Mouse (Mus musculus): ENCODE results near the gene Nin.

Gene Nin

DNA sequence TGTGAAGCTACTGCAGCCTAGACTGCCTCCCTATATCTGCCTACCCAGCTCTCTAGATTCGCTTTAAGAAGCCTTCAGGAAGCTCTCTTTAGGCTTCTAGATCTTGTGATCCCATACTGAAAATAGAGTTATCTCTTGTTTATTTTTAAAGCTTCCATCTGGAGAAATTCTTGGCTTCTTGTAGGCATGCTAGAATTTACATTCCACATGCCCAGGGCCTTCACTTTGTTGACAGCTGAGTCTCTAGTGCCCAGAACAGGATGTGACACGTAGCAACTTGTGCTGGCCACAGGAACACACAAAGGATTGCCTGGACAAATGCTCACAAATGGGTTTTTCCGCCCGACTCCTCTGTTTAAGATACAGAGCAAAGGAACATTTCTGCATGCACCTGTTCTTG lies 97.6 kb downstream of the Nin start:
- DNase-seq (ENCODE audit: low read depth, low spot score), result peak; percentile 61

GRCm38 (mm10) chr12:70011681-70012080 lies 101.8 kb downstream of the Nin start:
- no peak for DNase-seq (ENCODE audit: low read depth, low spot score)

GRCm38 (mm10) chr12:70010356-70010755 lies 103.2 kb downstream of the Nin start:
- DNase-seq (ENCODE audit: low read depth, low spot score), result no peak

- DNase-seq (ENCODE audit: low read depth, low spot score), result no peak
These were observed 108.4 kb downstream of the Nin start for GRCm38 (mm10) chr12:70005103-70005502.

- no peak for DNase-seq (ENCODE audit: low read depth, low spot score)
These were observed 115.1 kb downstream of the Nin start for GRCm38 (mm10) chr12:69998186-69998983.

DNA sequence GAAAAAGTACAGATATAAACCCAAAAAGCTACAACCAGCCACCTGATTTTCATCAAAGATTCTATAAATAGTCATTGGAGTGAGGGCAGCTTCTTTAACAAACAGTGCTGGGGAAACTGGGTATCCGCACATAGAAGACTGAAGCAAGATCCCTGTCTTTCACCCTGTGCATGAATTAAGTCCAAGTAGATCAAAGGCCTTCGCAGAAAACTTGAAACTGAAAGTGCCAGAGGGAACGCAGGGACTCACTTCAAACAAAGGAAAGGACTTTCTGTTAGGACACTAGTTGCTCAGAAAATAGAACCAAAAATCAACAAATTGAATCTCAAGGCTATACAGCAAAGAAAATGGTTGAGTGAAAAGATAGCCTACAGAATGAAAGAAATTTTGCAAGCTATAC lies 118.1 kb downstream of the Nin start:
- DNase-seq (ENCODE audit: low read depth, low spot score), result no peak

- DNase-seq (ENCODE audit: low read depth, low spot score), result peak; percentile 90
These were observed 126.6 kb downstream of the Nin start, which contains the start of gene Sav1 for GRCm38 (mm10) chr12:69986786-69987497. Gene Sav1 (minus strand): TSS chr12:69987002.

DNA sequence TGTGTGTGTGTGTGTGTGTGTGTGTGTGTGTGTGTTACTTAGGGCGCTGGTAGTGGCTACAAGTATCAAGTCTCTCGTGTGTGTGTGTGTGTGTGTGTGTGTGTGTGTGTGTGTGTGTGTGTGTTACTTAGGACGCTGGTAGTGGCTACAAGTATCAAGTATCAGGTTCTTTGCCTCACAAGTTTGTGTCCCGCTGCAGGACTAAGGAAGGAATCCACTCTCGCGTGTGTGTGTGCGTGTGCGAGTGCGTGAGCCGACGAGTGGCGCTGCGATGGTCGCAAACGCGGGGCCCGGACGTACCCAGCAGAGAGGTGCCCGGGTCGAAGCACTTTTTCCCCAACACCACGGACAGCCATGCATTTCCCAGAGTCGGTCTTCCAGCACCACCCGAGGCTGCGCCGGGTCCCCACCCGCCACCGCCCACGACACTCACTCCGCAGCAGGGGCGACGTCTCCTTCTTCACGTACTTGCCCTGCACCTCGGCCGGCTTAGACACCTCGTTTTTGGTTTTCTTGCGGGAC lies 127.2 kb downstream of the Nin start:
- peak; percentile 61 for DNase-seq (ENCODE audit: low read depth, low spot score)

DNA sequence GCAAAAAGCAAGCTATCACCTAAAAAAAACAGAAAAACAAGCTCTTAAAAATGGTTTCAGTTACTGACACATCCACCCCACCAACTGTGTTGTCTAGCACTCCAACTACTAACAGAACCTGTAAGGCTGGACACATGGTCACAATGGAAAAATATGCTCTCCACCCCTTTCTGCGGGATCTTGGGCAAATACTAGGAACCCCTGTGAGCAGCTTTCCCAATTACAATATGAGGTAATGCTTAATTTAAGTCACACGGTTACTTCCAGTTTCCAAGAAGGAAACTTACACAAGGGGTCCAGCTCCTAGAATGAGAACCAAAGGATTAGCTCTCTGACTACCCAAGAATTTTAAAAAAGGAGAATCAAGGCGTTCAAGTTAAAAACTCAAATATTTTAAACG lies 128.0 kb downstream of the Nin start:
- no peak for DNase-seq (ENCODE audit: low read depth, low spot score)

DNA sequence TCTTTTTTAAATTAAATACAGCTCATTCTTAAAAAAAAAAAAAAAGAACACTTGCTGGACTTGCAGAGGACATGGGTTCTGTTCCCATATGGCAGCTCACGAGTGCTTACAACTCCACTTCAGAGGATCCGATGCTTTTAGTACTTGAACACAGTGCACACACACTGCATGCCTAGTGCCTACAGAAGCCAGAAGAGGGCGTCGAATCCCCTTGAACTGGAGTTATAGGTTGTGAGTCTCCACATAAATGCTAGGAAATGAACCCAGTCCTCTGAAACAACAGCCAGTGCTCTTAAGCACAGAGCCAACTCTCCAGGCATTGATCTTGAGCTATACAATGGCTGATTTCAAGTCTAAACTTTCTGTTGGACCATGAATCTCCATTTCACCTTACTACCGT lies 130.6 kb downstream of the Nin start:
- DNase-seq (ENCODE audit: low read depth, low spot score), result peak; percentile 50

DNA sequence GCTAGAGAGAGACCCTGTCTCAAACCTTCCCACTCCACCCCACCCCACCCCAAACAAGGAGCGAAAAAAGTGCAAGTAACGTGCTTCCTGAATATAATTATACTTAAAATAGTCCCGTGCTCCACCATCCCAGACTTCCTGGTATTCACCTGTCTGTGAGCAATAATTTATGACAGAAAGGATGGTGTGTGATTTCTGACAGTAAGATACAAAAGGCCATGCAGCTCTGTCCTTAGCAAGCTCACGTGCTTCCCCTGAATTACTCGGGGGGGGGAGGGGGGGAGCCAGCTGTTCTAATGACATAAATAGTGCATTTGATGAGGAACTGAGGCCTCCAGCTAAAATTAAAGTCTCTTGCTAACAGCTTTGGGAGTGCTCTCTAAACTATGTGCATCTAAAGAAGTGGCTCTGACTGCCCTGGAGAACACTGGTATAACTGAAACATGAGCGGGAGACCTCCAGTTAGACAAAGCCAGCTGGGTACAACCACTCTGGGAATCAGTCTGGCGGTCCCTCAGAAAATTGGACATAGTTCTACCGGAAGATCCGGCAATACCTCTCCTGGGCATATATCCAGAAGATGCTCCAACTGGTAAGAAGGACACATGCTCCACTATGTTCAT lies 136.0 kb downstream of the Nin start:
- peak; percentile 20 for DNase-seq (ENCODE audit: low read depth, low spot score)

GRCm38 (mm10) chr12:69976688-69977087 lies 136.8 kb downstream of the Nin start:
- DNase-seq (ENCODE audit: low read depth, low spot score), result no peak

DNA sequence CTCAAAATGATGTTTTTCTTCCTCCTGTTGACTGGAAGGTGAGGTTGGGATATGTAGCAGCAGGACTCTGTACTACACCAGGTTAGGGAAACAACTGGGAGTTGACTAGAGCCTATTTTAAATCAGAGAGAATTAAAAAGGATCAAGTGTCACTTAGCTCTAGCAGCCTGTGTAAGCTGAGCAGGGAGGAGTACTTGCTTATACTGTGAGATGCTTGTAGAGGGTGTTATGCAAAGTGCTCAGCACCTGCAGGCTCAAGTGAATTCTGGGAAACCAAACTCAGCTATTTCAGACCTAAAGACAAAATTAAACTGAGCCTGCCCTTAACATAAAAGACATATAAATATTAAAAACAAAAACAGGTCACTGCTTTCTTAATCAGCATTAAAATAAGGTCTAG lies 139.9 kb downstream of the Nin start:
- DNase-seq (ENCODE audit: low read depth, low spot score), result peak; percentile 61

GRCm38 (mm10) chr12:69968154-69968553 lies 145.4 kb downstream of the Nin start:
- peak; percentile 49 for DNase-seq (ENCODE audit: low read depth, low spot score)

GRCm38 (mm10) chr12:69967112-69967511 lies 146.4 kb downstream of the Nin start:
- DNase-seq (ENCODE audit: low read depth, low spot score), result peak; percentile 40

GRCm38 (mm10) chr12:69966071-69966470 lies 147.4 kb downstream of the Nin start:
- DNase-seq (ENCODE audit: low read depth, low spot score), result peak; percentile 10

GRCm38 (mm10) chr12:69965644-69966043 lies 147.9 kb downstream of the Nin start:
- no peak for DNase-seq (ENCODE audit: low read depth, low spot score)

DNA sequence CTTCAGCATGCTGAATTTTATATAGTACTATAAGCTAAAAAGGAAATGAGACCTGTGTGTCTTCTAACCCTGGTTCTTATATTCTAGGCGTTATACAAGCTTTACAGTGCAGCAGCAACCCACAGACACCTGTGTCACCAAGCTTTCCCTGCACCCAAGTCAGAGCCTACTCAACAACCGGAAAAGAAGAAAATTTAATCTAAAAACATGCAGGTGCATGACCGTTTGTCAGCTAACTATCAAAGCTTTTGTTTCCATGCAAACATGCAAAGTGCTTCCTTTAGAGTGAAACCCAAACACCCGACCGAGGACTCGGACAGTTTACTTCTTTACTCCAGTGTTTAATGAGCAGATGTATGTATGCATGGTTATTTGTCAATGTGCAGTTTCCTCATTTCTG lies 150.4 kb downstream of the Nin start:
- DNase-seq (ENCODE audit: low read depth, low spot score), result no peak

DNA sequence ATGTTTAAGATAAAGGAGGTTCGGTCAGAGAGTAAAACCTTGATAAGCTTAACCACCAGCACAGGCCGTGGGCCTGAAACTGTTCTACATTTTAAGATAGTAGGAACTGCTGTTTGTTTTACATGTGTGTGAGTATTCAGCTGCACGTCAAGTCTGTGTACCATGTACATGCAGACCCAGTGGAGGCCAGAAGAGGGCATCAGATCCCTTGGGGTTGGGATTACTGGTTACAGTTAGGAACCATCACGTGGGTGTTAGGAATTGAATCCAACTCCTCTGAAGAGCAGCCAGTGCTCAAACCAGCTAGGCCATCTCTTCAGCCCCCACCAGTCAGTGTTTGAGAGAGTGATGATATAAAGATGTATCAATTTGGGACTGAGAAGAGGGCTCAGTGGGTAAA lies 151.0 kb downstream of the Nin start:
- DNase-seq (ENCODE audit: low read depth, low spot score), result peak; percentile 86

Data from brain, adult 2 months (tissue).